Mouse (Mus musculus) bone marrow macrophage, adult 2 months (primary cell): ENCODE results near the gene Gm28043. TPM values are rescaled to one million over a fixed set of nuclear protein-coding genes. Genes with fewer than 3 reads are reported as not detected.

Experiments used
- H3K27ac ChIP-seq: 2 replicates; pipeline ENCODE4 v1.5.1; 2012; ENCODE audit warnings: low read depth, low read length; ENCODE audit not compliant: insufficient read depth
- H3K4me1 ChIP-seq: 2 replicates; pipeline ENCODE4 v1.6.1; 2012; ENCODE audit warnings: low read length; ENCODE audit not compliant: control insufficient read depth, insufficient read depth
- H3K4me3 ChIP-seq: 2 replicates; pipeline ENCODE4 v1.5.1; 2012; ENCODE audit warnings: mild to moderate bottlenecking, low read length, moderate library complexity; ENCODE audit not compliant: insufficient read depth
- CTCF ChIP-seq: IDR thresholded peaks from 2 replicates; pipeline ENCODE4 v1.5.1; 2012; ENCODE audit warnings: low read depth, mild to moderate bottlenecking, low read length, moderate library complexity
- POLR2A ChIP-seq: IDR thresholded peaks from 2 replicates; pipeline ENCODE4 v1.6.1; 2012; ENCODE audit warnings: mild to moderate bottlenecking, low read depth, low read length, borderline replicate concordance
- polyA plus RNA-seq: library from polyadenylated mRNA; stranded (reverse); fragments of >200 nt; gene quantifications from 2 replicates; pipeline ENCODE4 v1.2.4, GENCODE M21; 2012; ENCODE audit not compliant: missing spikeins, insufficient read depth, insufficient read length

Gene Gm28043
- polyA plus RNA-seq, 1 experiment = 2.8 TPM

- Histone ChIP-seq H3K4me3 (no peak overlapping the region), H3K4me1 (no peaks in the 10 kb centered on the region), H3K27ac (no peak overlapping the region)
- no peak for TF ChIP-seq CTCF
- TF ChIP-seq POLR2A = no peak
Observed at GRCm38 (mm10) chr17:29690257-29690656, 75.6 kb downstream of the Gm28043 start.

DNA sequence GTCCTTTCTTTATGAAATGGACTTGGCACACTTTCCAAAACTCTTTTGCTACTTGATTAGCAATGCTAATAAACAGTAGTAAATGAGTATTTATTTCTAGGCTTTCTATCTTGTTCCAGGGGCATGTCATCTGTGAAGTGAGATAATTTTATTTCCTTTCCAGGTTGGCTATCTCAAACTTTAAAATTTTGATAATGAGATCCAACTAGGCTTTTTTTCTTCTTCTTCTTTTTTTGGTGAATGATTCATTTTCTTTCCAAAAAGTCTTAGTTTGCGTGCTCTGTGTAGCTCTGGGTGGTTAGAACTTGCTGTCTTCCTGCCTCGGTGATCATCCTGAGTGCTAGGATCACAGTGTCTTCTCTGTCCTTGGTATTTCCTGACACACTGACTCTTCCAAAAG lies 78.2 kb downstream of the Gm28043 start:
- H3K4me1 ChIP-seq = no peaks in the 10 kb centered on the region
- no peak overlapping the region for H3K4me3 ChIP-seq
- no peak overlapping the region for H3K27ac ChIP-seq
- TF ChIP-seq POLR2A = no peak
- TF ChIP-seq CTCF = no peak

DNA sequence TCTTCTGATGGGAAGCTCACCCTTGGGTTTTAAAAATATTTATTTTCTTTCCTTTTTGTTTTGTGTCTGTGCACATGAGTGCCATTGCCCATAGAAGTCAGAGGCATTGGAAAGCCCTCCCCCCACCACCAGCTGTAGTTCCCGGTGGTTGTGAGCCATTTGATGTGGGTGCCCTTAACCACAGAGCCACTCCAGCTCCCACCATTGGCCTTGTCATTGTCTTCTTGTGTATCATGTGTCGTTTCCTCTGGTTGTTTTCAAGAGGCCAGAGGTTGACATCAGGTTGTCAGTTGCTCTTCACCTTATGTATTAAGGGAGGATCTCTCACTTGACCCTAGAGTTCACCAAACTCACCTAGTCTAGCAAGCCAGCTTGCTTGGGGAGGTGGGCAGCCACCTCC lies 78.9 kb downstream of the Gm28043 start:
- TF ChIP-seq CTCF (no peak), POLR2A (no peak)
- no peak overlapping the region for H3K27ac ChIP-seq
- H3K4me3 ChIP-seq = no peak overlapping the region
- no peaks in the 10 kb centered on the region for H3K4me1 ChIP-seq

- Histone ChIP-seq H3K27ac (no peak overlapping the region), H3K4me1 (no peaks in the 10 kb centered on the region), H3K4me3 (no peak overlapping the region)
- TF ChIP-seq CTCF (no peak), POLR2A (no peak)
Observed at GRCm38 (mm10) chr17:29694516-29694915, 79.8 kb downstream of the Gm28043 start.

DNA sequence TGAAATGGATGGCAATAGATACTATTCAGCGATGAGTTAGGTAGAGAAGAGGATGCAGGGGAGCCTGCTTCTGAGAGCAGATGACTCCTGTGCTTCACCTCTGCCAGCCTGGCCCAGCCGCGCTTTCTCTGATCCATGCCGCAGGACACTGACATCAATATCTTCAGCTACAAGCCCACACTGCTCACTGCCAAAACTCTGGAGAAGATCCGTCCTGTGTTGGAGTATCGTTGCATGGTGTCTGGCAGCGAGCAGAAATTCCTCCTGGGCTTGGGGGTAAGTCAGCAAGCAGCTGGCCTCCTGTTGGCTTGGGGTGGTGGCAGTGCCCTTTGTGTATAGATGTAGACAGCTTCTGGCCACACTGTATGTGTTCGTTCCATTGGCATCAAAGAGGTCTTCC lies 82.3 kb downstream of the Gm28043 start:
- Histone ChIP-seq H3K27ac (no peak overlapping the region), H3K4me3 (no peak overlapping the region), H3K4me1 (peaks cover 5% of the 10 kb centered on the region; the same call in 1 of the 2 replicates)
- TF ChIP-seq CTCF = no peak
- no peak for TF ChIP-seq POLR2A

DNA sequence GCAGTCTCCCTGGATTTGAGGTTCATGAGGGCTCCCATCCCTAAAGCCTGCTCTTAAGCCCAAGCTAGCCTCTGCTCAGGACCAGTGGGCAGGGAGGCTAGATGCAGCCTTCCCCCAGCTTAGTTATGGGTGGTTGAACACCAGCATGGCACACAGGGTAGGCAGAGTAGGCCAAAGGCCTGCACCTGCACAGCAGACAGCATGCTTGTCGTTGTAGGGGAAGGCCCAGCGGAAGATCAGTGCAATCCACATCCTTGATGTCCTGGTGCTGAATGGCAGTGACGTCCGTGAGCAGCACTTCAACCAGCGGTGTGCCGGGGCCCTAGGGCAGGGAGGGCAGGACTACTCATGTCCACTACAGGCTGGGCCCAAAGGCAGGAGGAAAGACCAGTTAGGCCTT lies 83.7 kb downstream of the Gm28043 start:
- no peak for TF ChIP-seq POLR2A
- no peak for TF ChIP-seq CTCF
- H3K4me3 ChIP-seq = no peak overlapping the region
- no peak overlapping the region for H3K27ac ChIP-seq
- peaks cover 13% of the 10 kb centered on the region for H3K4me1 ChIP-seq

DNA sequence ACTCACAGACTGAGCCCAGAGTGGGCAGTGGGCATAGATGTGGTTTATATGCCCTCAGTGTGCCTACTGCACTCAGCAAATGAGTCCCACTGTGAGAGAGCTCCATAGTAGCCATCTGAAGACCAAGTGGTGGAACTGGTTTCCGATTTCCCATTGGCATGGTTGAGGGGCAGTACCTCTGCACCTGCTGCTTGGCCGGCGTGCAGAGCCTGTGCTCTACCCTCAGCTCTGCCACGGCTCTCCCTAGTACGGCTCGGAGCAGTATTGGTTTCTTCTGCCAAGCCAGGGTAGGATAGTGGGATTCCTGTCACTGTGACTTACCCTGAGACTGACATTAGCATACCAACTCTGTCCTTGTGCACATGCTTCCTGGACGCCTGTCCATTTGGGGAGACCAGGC lies 85.9 kb downstream of the Gm28043 start:
- H3K4me3 ChIP-seq = no peak overlapping the region
- H3K4me1 ChIP-seq = peaks cover 17% of the 10 kb centered on the region
- TF ChIP-seq CTCF (no peak), POLR2A (no peak)
- no peak overlapping the region for H3K27ac ChIP-seq

- no peak overlapping the region for H3K27ac ChIP-seq
- peaks cover 17% of the 10 kb centered on the region for H3K4me1 ChIP-seq
- TF ChIP-seq POLR2A (no peak), CTCF (peak; percentile 13; the same call in 1 of the 2 replicates)
- H3K4me3 ChIP-seq = no peak overlapping the region
Observed at GRCm38 (mm10) chr17:29702938-29703710, 88.4 kb downstream of the Gm28043 start.

DNA sequence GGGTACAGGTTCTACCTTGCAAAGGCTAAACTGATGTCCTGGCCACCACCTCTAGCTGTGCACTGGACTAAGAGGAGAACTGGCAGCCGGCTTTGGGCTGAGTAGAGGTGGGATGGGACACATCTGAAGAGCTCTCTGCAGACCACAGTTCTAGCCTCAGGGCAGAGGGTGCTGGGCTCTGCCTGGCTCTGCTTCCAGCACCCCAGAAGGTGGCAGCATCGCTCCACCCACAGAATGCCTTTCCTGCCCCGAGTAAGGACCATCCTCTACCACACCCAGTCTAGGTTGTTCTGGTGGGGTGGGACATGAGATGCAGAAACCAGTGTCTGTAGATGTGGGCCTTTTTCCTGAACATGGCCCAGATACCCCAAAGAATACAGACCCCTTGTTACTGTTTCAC lies 90.1 kb downstream of the Gm28043 start:
- TF ChIP-seq CTCF = peak; percentile 36; the same call in 1 of the 2 replicates
- TF ChIP-seq POLR2A = no peak
- Histone ChIP-seq H3K4me3 (no peak overlapping the region), H3K4me1 (peaks cover 17% of the 10 kb centered on the region), H3K27ac (no peak overlapping the region)

- no peak for TF ChIP-seq CTCF
- TF ChIP-seq POLR2A = no peak
- Histone ChIP-seq H3K4me3 (no peak overlapping the region), H3K4me1 (peaks cover 17% of the 10 kb centered on the region), H3K27ac (no peak overlapping the region)
Observed at GRCm38 (mm10) chr17:29705881-29706280, 91.2 kb downstream of the Gm28043 start.
